Mouse (Mus musculus): ENCODE measurements around the gene Gm12184.

GRCm38 (mm10) chr11:48793184-48793583 lies 33.3 kb downstream of the Gm12184 start:
- TF ChIP-seq ZC3H11A (IDR thresholded peaks at IDR 0.05; ENCODE audit: borderline replicate concordance, low read depth, low read length) (no peak), HCFC1 (IDR thresholded peaks at IDR 0.05; ENCODE audit: borderline replicate concordance, insufficient read depth, low read length) (no peak), CHD2 (IDR thresholded peaks at IDR 0.05; ENCODE audit: low read depth, low read length) (no peak), MAFK (IDR thresholded peaks at IDR 0.05; ENCODE audit: insufficient read depth, low read depth, low read length) (no peak)

All from ES-E14 (cell line).